Mouse (Mus musculus): Measurements from ENCODE around the gene 1700016D06Rik.

The 1700016D06Rik gene

GRCm38 (mm10) chr8:11635012-11635577, 65.8 kb downstream of the 1700016D06Rik start:
- peak; percentile 71 to 79 for DNase-seq (ENCODE audit: low spot score in 2 of 2)

- no peak for DNase-seq (ENCODE audit: low spot score in 2 of 2)
These were observed 66.4 kb downstream of the 1700016D06Rik start for GRCm38 (mm10) chr8:11634331-11635011.

- DNase-seq (ENCODE audit: low spot score in 2 of 2): no peak
These were observed 67.4 kb downstream of the 1700016D06Rik start for GRCm38 (mm10) chr8:11633414-11633813.

GRCm38 (mm10) chr8:11632406-11632805, 68.5 kb downstream of the 1700016D06Rik start:
- no peak for DNase-seq (ENCODE audit: low spot score in 2 of 2)

GRCm38 (mm10) chr8:11629206-11629605, 71.7 kb downstream of the 1700016D06Rik start:
- no peak for DNase-seq (ENCODE audit: low spot score in 2 of 2)

- DNase-seq (ENCODE audit: low spot score in 2 of 2): peak; percentile 55 to 73
These were observed 72.2 kb downstream of the 1700016D06Rik start for GRCm38 (mm10) chr8:11628506-11629132.

GRCm38 (mm10) chr8:11627717-11628116, 73.1 kb downstream of the 1700016D06Rik start:
- DNase-seq (ENCODE audit: low spot score in 2 of 2): no peak

- no peak for DNase-seq (ENCODE audit: low spot score in 2 of 2)
These were observed 75.8 kb downstream of the 1700016D06Rik start for GRCm38 (mm10) chr8:11625084-11625483.

GRCm38 (mm10) chr8:11619091-11619490, 81.8 kb downstream of the 1700016D06Rik start:
- no peak for DNase-seq (ENCODE audit: low spot score in 2 of 2)

- no peak for DNase-seq (ENCODE audit: low spot score in 2 of 2)
These were observed 82.8 kb downstream of the 1700016D06Rik start for GRCm38 (mm10) chr8:11618063-11618462.

- DNase-seq (ENCODE audit: low spot score in 2 of 2): no peak
These were observed 84.6 kb downstream of the 1700016D06Rik start for GRCm38 (mm10) chr8:11616294-11616693.

GRCm38 (mm10) chr8:11614126-11614835, 86.6 kb downstream of the 1700016D06Rik start:
- DNase-seq (ENCODE audit: low spot score in 2 of 2): no peak

GRCm38 (mm10) chr8:11608848-11609247, 92.0 kb downstream of the 1700016D06Rik start:
- no peak for DNase-seq (ENCODE audit: low spot score in 2 of 2)
